8 mouse cellular contexts compared by ENCODE assay signal in the genomic region with DNA sequence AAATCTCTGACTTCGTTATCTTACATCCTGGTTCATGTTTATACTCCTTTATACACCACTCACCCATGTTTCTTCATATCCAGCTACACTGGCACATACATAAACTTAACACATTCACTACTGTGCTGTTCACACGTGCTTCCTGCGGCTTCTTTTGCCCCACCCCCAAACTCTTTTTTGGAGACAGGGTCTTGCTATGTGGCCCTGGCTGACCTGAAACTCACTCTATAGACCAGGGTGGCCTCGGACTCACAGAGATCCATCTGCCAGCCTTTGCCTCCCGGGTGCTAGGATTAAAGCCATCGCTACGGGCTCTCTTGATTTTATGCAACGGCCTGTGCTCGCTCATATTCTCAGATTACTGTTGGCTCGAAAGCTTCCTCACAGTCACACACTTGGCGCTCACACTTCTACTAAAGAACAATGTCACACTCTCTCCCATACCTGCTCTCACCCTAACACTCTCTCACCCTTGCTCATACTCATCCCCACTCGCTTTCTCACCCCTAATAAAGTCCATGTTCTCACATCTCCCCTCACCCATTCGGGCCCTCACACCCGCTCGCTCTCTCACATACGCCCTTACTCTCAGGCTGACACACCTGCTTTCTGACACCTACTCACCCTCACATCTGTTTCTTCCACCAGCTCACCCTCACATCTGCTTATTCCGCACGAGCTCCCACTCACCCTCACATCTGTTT. TPM values are rescaled to one million over a fixed set of nuclear protein-coding genes. Genes with fewer than 3 reads are reported as not detected.
A peak's percentile ranks its signal among the peaks of the same experiment; 100 is the strongest.
DNase-seq lines count a peak whose midpoint lies in the region; ATAC-seq and TF ChIP-seq lines count a peak whose summit lies in the region.

No protein-coding gene starts in this region.

- in situ Hi-C loops in CH12.LX (cut with MboI; ENCODE audit: low pct_ligation_motif_present, low pct_unique_long_range_greater_than_20kb, low sequenced_read_pairs), result no loop called here

- no peak for TF ChIP-seq POLR2A in CH12.LX (IDR thresholded peaks at IDR 0.05; ENCODE audit: low read depth, low read length)
- no peak for TF ChIP-seq POLR2A in cortical plate, adult 2 months (IDR thresholded peaks at IDR 0.05; ENCODE audit: extremely low read depth, insufficient read depth, low read length)

- H3K9ac ChIP-seq in CH12.LX (ENCODE audit: insufficient read depth, low read depth), result peak overlapping the region; percentile 67
- H3K9ac ChIP-seq in midbrain, embryonic 14.5 days (replicated peaks; ENCODE audit: low read length), result peak overlapping the region; percentile 74

- H3K4me1 ChIP-seq in CH12.LX (ENCODE audit: control insufficient read depth in 1 of 2, insufficient read depth in 2 of 2), result peaks cover 13 to 38% of the 10 kb centered on the region in 2 experiments; a peak in 3 of 4 replicates
- H3K4me1 ChIP-seq in cortical plate, adult 2 months (ENCODE audit: control insufficient read depth, insufficient read depth, low read length), result no peaks in the 10 kb centered on the region
- H3K4me1 ChIP-seq in midbrain, embryonic 14.5 days (ENCODE audit: control insufficient read depth, insufficient read depth, low read length), result peaks cover 15% of the 10 kb centered on the region

- dilution Hi-C loops in CH12.LX (cut with MboI; ENCODE audit: extremely low pct_ligation_motif_present, extremely low pct_unique_long_range_greater_than_20kb, low sequenced_read_pairs), result no loop called here

- peaks cover 2% of the 10 kb centered on the region for H3K27me3 ChIP-seq in CH12.LX (replicated peaks)
- no peaks in the 10 kb centered on the region for H3K27me3 ChIP-seq in midbrain, embryonic 14.5 days (ENCODE audit: control insufficient read depth, insufficient read depth, low read length)

- TF ChIP-seq RAD21 in CH12.LX (IDR thresholded peaks at IDR 0.05; ENCODE audit: low read depth, low read length), result no peak

- whole genome bisulfite sequencing in midbrain, embryonic 14.5 days, result 18% methylated on average over 18 of the region's 18 CpGs

- TF ChIP-seq EP300 in CH12.LX (IDR thresholded peaks at IDR 0.05; ENCODE audit: low read length), result no peak

- H3K4me3 ChIP-seq in CH12.LX (replicated peaks in 1 of 3; ENCODE audit: low read depth in 2 of 3, low read length in 2 of 3, poor library complexity in 1 of 3), result peak overlapping the region; percentile 87 to 97 (median 90)
- peak overlapping the region; percentile 90 for H3K4me3 ChIP-seq in cortical plate, adult 2 months (ENCODE audit: insufficient read depth, low read length)
- peak overlapping the region; percentile 77 for H3K4me3 ChIP-seq in midbrain, embryonic 14.5 days (replicated peaks; ENCODE audit: low read depth, low read length)

- peaks cover 0 to 11% of the 10 kb centered on the region in 2 experiments for H3K36me3 ChIP-seq in CH12.LX (replicated peaks in 1 of 2; ENCODE audit: control insufficient read depth in 1 of 2, insufficient read depth in 1 of 2, low read length in 1 of 2)
- H3K36me3 ChIP-seq in midbrain, embryonic 14.5 days (ENCODE audit: control insufficient read depth, insufficient read depth, low read length), result no peaks in the 10 kb centered on the region

- peak; percentile 17 for DNase-seq in kidney, adult 11 months
- no peak for DNase-seq in kidney, postnatal 4 days
- DNase-seq in CH12.LX (ENCODE audit: extremely low read depth), result no peak
- no peak for DNase-seq in midbrain, embryonic 14.5 days
- DNase-seq in right cerebral cortex, postnatal 36 days (ENCODE audit: low spot score in 2 of 2), result no peak
- no peak for DNase-seq in right cerebral cortex, postnatal 25 days

- H3K27ac ChIP-seq in CH12.LX (ENCODE audit: insufficient read depth, low read depth), result peak overlapping the region; percentile 5
- peak overlapping the region; percentile 33 for H3K27ac ChIP-seq in cortical plate, adult 2 months (ENCODE audit: insufficient read depth, low read length)
- H3K27ac ChIP-seq in midbrain, embryonic 14.5 days (replicated peaks; ENCODE audit: low read depth, low read length), result peak overlapping the region; percentile 80

- peak; percentile 16 for ATAC-seq in inflammation-experienced regulatory T-cells, adult 6 months
- no peak for ATAC-seq in midbrain, embryonic 14.5 days (ENCODE audit: low FRiP score, low TSS enrichment)

- no peaks in the 10 kb centered on the region for H3K9me3 ChIP-seq in CH12.LX (replicated peaks; ENCODE audit: low read length)
- no peaks in the 10 kb centered on the region for H3K9me3 ChIP-seq in midbrain, embryonic 14.5 days (ENCODE audit: control insufficient read depth, low read length)

- TF ChIP-seq CTCF in CH12.LX (conservative IDR thresholded peaks at IDR 0.05 in 1 of 2, IDR thresholded peaks at IDR 0.05 in 1 of 2; ENCODE audit: low read depth in 2 of 2, low read length in 2 of 2), result no peak
- TF ChIP-seq CTCF in cortical plate, adult 2 months (IDR thresholded peaks at IDR 0.05; ENCODE audit: extremely low read depth, insufficient read depth, low read length), result no peak

- H3K79me2 ChIP-seq in CH12.LX (replicated peaks; ENCODE audit: control insufficient read depth, extremely low read depth, insufficient read depth, poor library complexity, severe bottlenecking), result peaks cover 12% of the 10 kb centered on the region

- H3K4me2 ChIP-seq in CH12.LX (ENCODE audit: insufficient read depth, low read depth, poor library complexity, severe bottlenecking), result peak overlapping the region; percentile 88
- H3K4me2 ChIP-seq in midbrain, embryonic 14.5 days (ENCODE audit: low read length), result peak overlapping the region; percentile 89

TF ChIP-seq in CH12.LX, 34 proteins besides CTCF, POLR2A, EP300 and RAD21:
- no peak for TF ChIP-seq ZC3H11A (IDR thresholded peaks at IDR 0.05; ENCODE audit: low read depth, low read length)
- peak; percentile 65 for TF ChIP-seq BHLHE40 (IDR thresholded peaks at IDR 0.05; ENCODE audit: low read depth, low read length)
- no peak for TF ChIP-seq JUN (IDR thresholded peaks at IDR 0.05; ENCODE audit: insufficient read depth, low read depth, low read length)
- no peak for TF ChIP-seq GABPA (IDR thresholded peaks at IDR 0.05; ENCODE audit: insufficient replicate concordance, low read depth, low read length)
- TF ChIP-seq MYC (IDR thresholded peaks at IDR 0.05; ENCODE audit: low read depth, low read length), result peak; percentile 90
- no peak for TF ChIP-seq TBP (conservative IDR thresholded peaks at IDR 0.05; ENCODE audit: low read depth, low read length)
- peak; percentile 69; the same call in 1 of the 2 replicates for TF ChIP-seq MAX (IDR thresholded peaks at IDR 0.05; ENCODE audit: low read length)
- no peak for TF ChIP-seq ELF1 (IDR thresholded peaks at IDR 0.05; ENCODE audit: low read depth, low read length)
- TF ChIP-seq MXI1 (IDR thresholded peaks at IDR 0.05; ENCODE audit: low read depth, low read length), result peak; percentile 66
- TF ChIP-seq CHD2 (IDR thresholded peaks at IDR 0.05; ENCODE audit: low read length), result no peak
- TF ChIP-seq MAFK (IDR thresholded peaks at IDR 0.05; ENCODE audit: insufficient replicate concordance, low read length), result no peak
- no peak for TF ChIP-seq MAZ (IDR thresholded peaks at IDR 0.05; ENCODE audit: low read depth, low read length)

RNA-seq across cellular contexts. Expression of gene Chid1, which starts 0.7 kb away (rescaled TPM):
- total RNA-seq in CH12.LX (2012; rRNA removed) (49.6 and 50.5 TPM in 2 replicates), CH12.LX (2014; rRNA removed) (27.0 and 31.9 TPM in 2 replicates)
- 42.3 and 47.5 TPM in 2 replicates for polyA plus RNA-seq in CH12.LX (2012; ENCODE audit: insufficient read length, low read depth)
- 43.0 and 48.8 TPM in 2 replicates for polyA plus RNA-seq in cortical plate, adult 2 months (2012; rRNA removed)
- polyA plus RNA-seq in inflammation-experienced regulatory T-cells, adult 6 months (2017; shearing (Covaris generic)), result 10 to 100 TPM; 13.2 to 23.6 (median 14.6) TPM
- polyA plus RNA-seq in midbrain, embryonic 14.5 days (2014; fragmentation: Nextera tagmentation; extraction: Ambion mirVana), result 37.9 and 40.2 TPM in 2 replicates

RNA-seq across cellular contexts. Expression of gene Ap2a2, which starts 23.0 kb away (rescaled TPM):
- 44.5 and 50.7 TPM in 2 replicates for total RNA-seq in CH12.LX (2012; rRNA removed)
- 30.0 and 31.6 TPM in 2 replicates for total RNA-seq in CH12.LX (2014; rRNA removed)
- polyA plus RNA-seq in CH12.LX (2012; ENCODE audit: insufficient read length, low read depth), result 36.6 and 43.1 TPM in 2 replicates
- 70.2 and 75.7 TPM in 2 replicates for polyA plus RNA-seq in cortical plate, adult 2 months (2012; rRNA removed)
- 10 to 100 TPM; 12.5 to 16.5 (median 13.6) TPM for polyA plus RNA-seq in inflammation-experienced regulatory T-cells, adult 6 months (2017; shearing (Covaris generic))
- 95.4 and 103 TPM in 2 replicates for polyA plus RNA-seq in midbrain, embryonic 14.5 days (2014; fragmentation: Nextera tagmentation; extraction: Ambion mirVana)

Comparison
In these comparisons a context has a peak if more than half of its experiments do, and no peak if none do; other contexts are left out.
1. H3K27ac ChIP-seq: peak in every context shown above with its lines; median percentile 80 in midbrain, embryonic 14.5 days; 33 in cortical plate, adult 2 months; 5 in CH12.LX.